Mouse (Mus musculus) E14TG2a.4 (cell line): ENCODE measurements around the gene P3h2.

Experiments
- CTCF ChIP-seq: conservative IDR thresholded peaks from 2 replicates; pipeline ENCODE4 v1.5.1; 2014; ENCODE audit warnings: low read length
- POU5F1 ChIP-seq: IDR thresholded peaks from 2 replicates; pipeline ENCODE4 v1.6.1; 2014; ENCODE audit warnings: low read length, borderline replicate concordance

DNA sequence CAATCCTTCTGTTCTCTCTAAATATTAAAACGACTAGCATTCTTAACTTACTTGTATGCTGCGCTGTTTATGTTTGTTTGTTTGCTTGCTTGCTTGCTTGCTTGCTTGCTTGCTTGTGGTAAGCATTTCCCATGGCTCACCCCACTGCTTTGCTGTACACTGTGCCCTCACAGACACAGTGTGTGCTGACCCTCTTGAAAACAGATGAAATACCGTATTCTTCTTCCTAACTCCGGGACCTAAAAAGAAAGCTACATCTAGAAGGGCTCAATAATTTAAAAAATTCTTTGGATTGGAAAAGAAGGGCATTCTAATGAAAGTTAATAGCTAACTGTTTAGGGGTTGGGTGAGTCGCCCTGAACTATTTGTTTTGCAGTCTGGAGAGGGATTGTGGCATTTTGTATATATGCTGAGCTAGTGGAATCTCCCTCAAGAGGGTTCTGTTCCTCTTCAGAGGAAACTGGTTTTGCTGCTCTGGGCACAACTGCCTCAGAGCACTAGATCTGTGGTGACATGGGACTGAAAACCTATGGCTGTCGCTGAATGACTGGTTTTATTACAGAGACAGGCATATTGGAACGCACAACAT is 9.8 kb downstream of the P3h2 start:
- TF ChIP-seq CTCF = no peak
- TF ChIP-seq POU5F1 = no peak
